Mouse (Mus musculus): Measurements from ENCODE around the gene Golph3l. TPM values are rescaled to one million over a fixed set of nuclear protein-coding genes. Genes with fewer than 3 reads are reported as not detected.
A peak's percentile ranks its signal among the peaks of the same experiment; 100 is the strongest.

Gene Golph3l
- polyA plus RNA-seq, 1 experiment from 2014 or later, result 26.9 TPM

GRCm38 (mm10) chr3:95624628-95625503 lies 36.1 kb downstream of the Golph3l start, which contains the start of gene Ensa:
Gene Ensa (plus strand): TSS chr3:95624993.
- Histone ChIP-seq H3K4me2 (replicated peaks) (peak within 1 kb of the TSS; percentile 62), H3K9me3 (replicated peaks) (no peaks in the 10 kb centered on the region), H3K4me3 (replicated peaks) (peak within 1 kb of the TSS; percentile 73), H3K36me3 (peaks cover 41% of the 10 kb centered on the region), H3K27me3 (no peaks in the 10 kb centered on the region), H3K27ac (replicated peaks) (peak within 1 kb of the TSS; percentile 92), H3K4me1 (peaks cover 13% of the 10 kb centered on the region), H3K9ac (peak within 1 kb of the TSS; percentile 45)
- ATAC-seq (ENCODE audit: insufficient number of reproducible peaks, low FRiP score, low TSS enrichment, low read depth), result peak; percentile 99
- under 1% methylated on average over 44 of the region's 44 CpGs for WGBS

- ATAC-seq (ENCODE audit: insufficient number of reproducible peaks, low FRiP score, low TSS enrichment, low read depth), result no peak
- H3K9ac ChIP-seq, result no peak overlapping the region
- H3K27ac ChIP-seq (replicated peaks), result no peak overlapping the region
- H3K36me3 ChIP-seq, result peaks cover 61% of the 10 kb centered on the region
- no peaks in the 10 kb centered on the region for H3K27me3 ChIP-seq
- H3K9me3 ChIP-seq (replicated peaks), result no peaks in the 10 kb centered on the region
- WGBS, result 91% methylated on average over 5 of the region's 5 CpGs
- peaks cover 13% of the 10 kb centered on the region for H3K4me1 ChIP-seq
- no peak overlapping the region for H3K4me2 ChIP-seq (replicated peaks)
- no peak overlapping the region for H3K4me3 ChIP-seq (replicated peaks)
Measured at GRCm38 (mm10) chr3:95627763-95628162, 39.0 kb downstream of the Golph3l start.

GRCm38 (mm10) chr3:95629755-95630154 lies 41.0 kb downstream of the Golph3l start:
- 82% methylated on average over 4 of the region's 4 CpGs for WGBS
- peaks cover 75% of the 10 kb centered on the region for H3K36me3 ChIP-seq

GRCm38 (mm10) chr3:95630856-95631255 lies 42.1 kb downstream of the Golph3l start:
- no peak overlapping the region for H3K4me3 ChIP-seq (replicated peaks)

More at GRCm38 (mm10) chr3:95629755-95630154, 41.0 kb downstream of the Golph3l start:
- Histone ChIP-seq H3K4me1 (peaks cover 10% of the 10 kb centered on the region), H3K9ac (no peak overlapping the region), H3K4me3 (replicated peaks) (no peak overlapping the region), H3K9me3 (replicated peaks) (no peaks in the 10 kb centered on the region), H3K4me2 (replicated peaks) (no peak overlapping the region), H3K27me3 (no peaks in the 10 kb centered on the region), H3K27ac (replicated peaks) (no peak overlapping the region)
- ATAC-seq (ENCODE audit: insufficient number of reproducible peaks, low FRiP score, low TSS enrichment, low read depth), result no peak

GRCm38 (mm10) chr3:95631304-95631703 lies 42.6 kb downstream of the Golph3l start:
- 76% methylated on average over 6 of the region's 6 CpGs for WGBS
- no peak overlapping the region for H3K4me2 ChIP-seq (replicated peaks)
- H3K36me3 ChIP-seq, result peaks cover 88% of the 10 kb centered on the region
- no peaks in the 10 kb centered on the region for H3K27me3 ChIP-seq
- no peaks in the 10 kb centered on the region for H3K9me3 ChIP-seq (replicated peaks)
- ATAC-seq (ENCODE audit: insufficient number of reproducible peaks, low FRiP score, low TSS enrichment, low read depth), result no peak
- peaks cover 1% of the 10 kb centered on the region for H3K4me1 ChIP-seq
- no peak overlapping the region for H3K4me3 ChIP-seq (replicated peaks)
- no peak overlapping the region for H3K9ac ChIP-seq
- H3K27ac ChIP-seq (replicated peaks), result no peak overlapping the region

More at GRCm38 (mm10) chr3:95630856-95631255, 42.1 kb downstream of the Golph3l start:
- Histone ChIP-seq H3K9ac (no peak overlapping the region), H3K9me3 (replicated peaks) (no peaks in the 10 kb centered on the region), H3K27ac (replicated peaks) (no peak overlapping the region), H3K36me3 (peaks cover 84% of the 10 kb centered on the region), H3K27me3 (no peaks in the 10 kb centered on the region), H3K4me1 (peaks cover 6% of the 10 kb centered on the region), H3K4me2 (replicated peaks) (no peak overlapping the region)
- no peak for ATAC-seq (ENCODE audit: insufficient number of reproducible peaks, low FRiP score, low TSS enrichment, low read depth)
- WGBS, result 76% methylated on average over 3 of the region's 3 CpGs

GRCm38 (mm10) chr3:95632648-95633588 lies 44.2 kb downstream of the Golph3l start:
- no peak for ATAC-seq (ENCODE audit: insufficient number of reproducible peaks, low FRiP score, low TSS enrichment, low read depth)
- no peaks in the 10 kb centered on the region for H3K4me1 ChIP-seq
- H3K27me3 ChIP-seq, result no peaks in the 10 kb centered on the region
- peaks cover 78% of the 10 kb centered on the region for H3K36me3 ChIP-seq
- WGBS, result 75% methylated on average over 12 of the region's 12 CpGs
- H3K9ac ChIP-seq, result no peak overlapping the region
- H3K4me3 ChIP-seq (replicated peaks), result no peak overlapping the region
- H3K4me2 ChIP-seq (replicated peaks), result no peak overlapping the region
- H3K27ac ChIP-seq (replicated peaks), result no peak overlapping the region
- no peaks in the 10 kb centered on the region for H3K9me3 ChIP-seq (replicated peaks)

GRCm38 (mm10) chr3:95635636-95636035 lies 46.9 kb downstream of the Golph3l start:
- Histone ChIP-seq H3K27me3 (no peaks in the 10 kb centered on the region), H3K27ac (replicated peaks) (no peak overlapping the region), H3K9ac (no peak overlapping the region), H3K9me3 (replicated peaks) (no peaks in the 10 kb centered on the region), H3K4me2 (replicated peaks) (no peak overlapping the region), H3K4me3 (replicated peaks) (no peak overlapping the region), H3K36me3 (peaks cover 53% of the 10 kb centered on the region), H3K4me1 (no peaks in the 10 kb centered on the region)
- 64% methylated on average over 4 of the region's 4 CpGs for WGBS
- ATAC-seq (ENCODE audit: insufficient number of reproducible peaks, low FRiP score, low TSS enrichment, low read depth), result no peak

GRCm38 (mm10) chr3:95636072-95636471 lies 47.3 kb downstream of the Golph3l start:
- ATAC-seq (ENCODE audit: insufficient number of reproducible peaks, low FRiP score, low TSS enrichment, low read depth), result no peak
- Histone ChIP-seq H3K36me3 (peaks cover 48% of the 10 kb centered on the region), H3K9ac (no peak overlapping the region), H3K27me3 (no peaks in the 10 kb centered on the region), H3K27ac (replicated peaks) (no peak overlapping the region), H3K4me2 (replicated peaks) (no peak overlapping the region), H3K9me3 (replicated peaks) (no peaks in the 10 kb centered on the region), H3K4me3 (replicated peaks) (no peak overlapping the region), H3K4me1 (no peaks in the 10 kb centered on the region)
- 84% methylated on average over 4 of the region's 4 CpGs for WGBS

- H3K27me3 ChIP-seq, result no peaks in the 10 kb centered on the region
- 96% methylated on average over 1 of the region's 1 CpGs for WGBS
Measured at GRCm38 (mm10) chr3:95639694-95640093, 51.0 kb downstream of the Golph3l start.

GRCm38 (mm10) chr3:95643097-95643496 lies 54.4 kb downstream of the Golph3l start:
- no peaks in the 10 kb centered on the region for H3K9me3 ChIP-seq (replicated peaks)
- ATAC-seq (ENCODE audit: insufficient number of reproducible peaks, low FRiP score, low TSS enrichment, low read depth), result no peak
- H3K36me3 ChIP-seq, result 0 out of 2 replicates have a peak, but pooled peaks cover 3% of the 10 kb centered on the region
- WGBS, result 82% methylated on average over 7 of the region's 7 CpGs
- no peak overlapping the region for H3K9ac ChIP-seq
- no peak overlapping the region for H3K4me3 ChIP-seq (replicated peaks)
- no peak overlapping the region for H3K27ac ChIP-seq (replicated peaks)
- no peaks in the 10 kb centered on the region for H3K27me3 ChIP-seq
- no peaks in the 10 kb centered on the region for H3K4me1 ChIP-seq
- H3K4me2 ChIP-seq (replicated peaks), result no peak overlapping the region

More at GRCm38 (mm10) chr3:95639694-95640093, 51.0 kb downstream of the Golph3l start:
- Histone ChIP-seq H3K4me2 (replicated peaks) (no peak overlapping the region), H3K9ac (no peak overlapping the region), H3K27ac (replicated peaks) (no peak overlapping the region), H3K4me3 (replicated peaks) (no peak overlapping the region), H3K9me3 (replicated peaks) (no peaks in the 10 kb centered on the region), H3K4me1 (no peaks in the 10 kb centered on the region), H3K36me3 (peaks cover 21% of the 10 kb centered on the region)
- no peak for ATAC-seq (ENCODE audit: insufficient number of reproducible peaks, low FRiP score, low TSS enrichment, low read depth)

Data from embryonic facial prominence, embryonic 15.5 days (tissue).